Mouse (Mus musculus) lung, postnatal 25 days (tissue): Measurements from ENCODE around the gene Cbs.

Experiments
- DNase-seq: peaks from one replicate; pipeline ENCODE4 v3.0.0; 2022; ENCODE audit warnings: low spot score

Gene Cbs

DNA sequence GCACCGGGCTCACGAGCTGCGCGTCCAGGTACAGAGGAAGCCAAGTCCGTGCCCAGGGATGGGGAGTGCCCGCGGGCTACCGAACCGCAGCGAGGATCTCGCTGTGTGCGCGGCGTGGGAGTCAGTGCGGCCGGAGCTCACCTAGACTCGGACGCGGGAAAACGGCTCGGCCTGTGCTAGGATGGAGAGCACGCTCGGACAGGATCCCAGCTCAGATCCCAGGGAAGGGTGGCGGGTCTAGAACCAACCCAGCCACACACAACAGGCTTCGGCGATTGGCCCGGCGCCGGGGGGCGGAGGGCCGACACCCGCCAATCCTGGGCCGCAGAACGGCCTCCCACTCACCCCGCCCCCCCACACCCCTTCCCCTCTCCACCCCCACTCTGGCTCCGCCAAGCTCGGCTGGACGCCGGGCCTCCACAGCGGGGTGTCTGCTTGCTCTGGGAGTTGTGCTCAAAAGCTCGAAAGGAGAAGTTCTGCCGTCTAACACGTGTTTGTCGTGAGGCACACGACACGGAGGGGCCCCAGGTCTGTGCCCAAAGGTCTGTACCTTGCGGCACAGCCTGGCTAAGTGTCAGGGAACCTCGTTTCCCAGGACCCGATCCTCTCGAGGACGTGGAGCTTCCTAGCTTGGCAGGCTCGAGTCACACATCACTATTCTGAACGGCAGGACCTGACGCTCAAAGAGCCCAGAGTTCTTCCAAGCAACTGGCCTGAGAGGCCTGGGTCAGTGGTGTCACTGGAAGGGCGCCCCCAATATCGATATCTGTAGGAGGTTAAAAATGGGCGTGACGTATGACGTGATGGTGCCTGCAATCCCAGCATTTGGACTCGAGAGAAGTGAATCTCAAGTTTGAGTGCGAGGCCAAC is at the start of gene Cbs:
Cbs (minus strand) TSS at position 297 of the 870 bp plus-strand sequence.
- peak; percentile 84 for DNase-seq

DNA sequence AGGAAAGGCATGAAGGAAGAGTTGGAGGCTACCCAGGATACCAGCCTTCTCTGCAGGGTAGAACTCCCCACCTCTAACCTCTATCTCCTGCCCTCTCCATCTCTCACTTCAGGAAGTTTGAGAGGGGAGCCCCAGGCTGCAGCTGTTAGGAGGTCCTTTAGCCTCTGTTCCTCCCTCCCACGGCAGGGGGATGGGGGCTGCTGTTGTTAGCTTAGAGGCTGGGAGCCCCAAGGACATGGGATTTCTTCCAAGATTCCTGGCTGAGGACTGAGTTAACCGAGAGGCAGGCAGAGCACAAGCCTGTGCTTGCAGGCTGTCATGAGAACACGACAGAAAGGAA is 49.2 kb upstream of the Cbs start:
- no peak for DNase-seq

DNA sequence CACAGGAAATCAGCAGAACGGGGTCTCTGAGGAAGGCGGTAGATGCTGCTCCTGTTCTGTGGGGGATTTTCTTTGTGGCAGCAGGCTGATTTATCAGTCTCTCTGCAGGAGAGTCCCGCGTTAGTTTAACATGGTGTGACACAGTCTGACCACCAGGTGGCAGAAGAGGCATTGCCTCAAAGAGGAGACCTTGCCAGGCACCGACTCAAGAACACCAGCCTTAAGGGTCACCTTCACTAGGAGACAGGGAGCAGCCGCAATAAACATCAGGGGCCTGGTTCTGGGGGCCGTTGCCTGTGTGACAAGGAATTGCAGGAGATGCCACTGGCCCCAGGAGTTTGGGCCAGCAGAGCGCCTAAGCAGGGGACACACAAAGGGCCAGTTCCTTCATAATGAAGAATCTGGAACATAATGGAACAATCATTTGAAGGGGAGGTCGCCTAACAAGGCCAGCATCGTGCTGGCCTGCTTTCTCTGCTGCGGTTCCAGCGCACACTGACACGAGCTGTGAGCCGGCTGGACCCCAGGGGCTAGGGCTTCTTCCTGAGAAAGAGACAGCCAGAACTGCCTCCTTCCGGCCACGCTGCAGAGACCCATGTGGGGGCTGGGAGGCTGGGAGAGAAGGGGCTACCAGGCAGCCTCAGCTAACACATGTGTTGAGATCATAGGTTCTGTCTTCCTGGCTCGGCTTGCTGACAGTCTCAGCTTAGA is 48.6 kb upstream of the Cbs start:
- peak; percentile 90 for DNase-seq

DNA sequence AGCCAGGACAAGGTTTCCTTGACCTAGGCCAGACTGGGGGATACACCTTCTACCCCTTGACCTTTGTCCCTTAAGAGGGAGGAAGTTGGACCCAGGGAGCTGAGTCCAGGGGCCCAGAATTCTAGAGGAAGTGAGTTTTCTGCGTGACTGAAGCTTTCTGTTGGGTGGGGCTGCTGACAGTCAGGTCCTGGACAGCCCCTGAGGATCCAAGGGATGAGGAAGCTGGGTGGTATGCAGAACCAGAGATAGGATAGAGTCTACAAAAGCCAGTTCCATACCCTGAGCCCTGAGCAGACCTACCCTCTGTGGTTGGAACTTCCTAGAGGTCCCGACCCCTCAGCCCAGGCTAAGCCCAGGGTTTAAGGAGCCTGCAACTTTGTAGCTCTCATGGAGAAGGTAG is 43.4 kb upstream of the Cbs start:
- DNase-seq = no peak

DNA sequence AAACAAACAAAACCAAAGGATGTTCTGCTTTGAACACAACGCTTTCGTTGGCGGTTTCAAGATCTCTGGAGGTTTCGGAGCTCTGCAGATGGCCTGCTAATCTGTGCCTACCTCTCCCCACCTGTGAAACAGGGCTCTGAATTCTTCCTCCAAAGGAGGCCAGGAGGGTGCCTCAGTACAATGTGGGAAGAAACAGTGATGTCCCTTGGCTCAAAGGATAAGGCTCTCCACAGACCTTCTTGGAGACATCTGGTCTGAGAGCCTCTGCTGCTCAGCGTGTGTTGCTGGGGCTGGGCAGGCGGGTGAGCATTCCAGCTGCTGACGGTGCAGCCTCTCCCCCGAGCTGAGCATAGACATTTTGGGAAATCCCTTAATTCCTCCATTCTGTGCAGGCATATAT is 40.5 kb upstream of the Cbs start, which contains the start of gene Cryaa:
Cryaa (plus strand) TSS at position 301 of the 400 bp plus-strand sequence.
- DNase-seq = no peak

DNA sequence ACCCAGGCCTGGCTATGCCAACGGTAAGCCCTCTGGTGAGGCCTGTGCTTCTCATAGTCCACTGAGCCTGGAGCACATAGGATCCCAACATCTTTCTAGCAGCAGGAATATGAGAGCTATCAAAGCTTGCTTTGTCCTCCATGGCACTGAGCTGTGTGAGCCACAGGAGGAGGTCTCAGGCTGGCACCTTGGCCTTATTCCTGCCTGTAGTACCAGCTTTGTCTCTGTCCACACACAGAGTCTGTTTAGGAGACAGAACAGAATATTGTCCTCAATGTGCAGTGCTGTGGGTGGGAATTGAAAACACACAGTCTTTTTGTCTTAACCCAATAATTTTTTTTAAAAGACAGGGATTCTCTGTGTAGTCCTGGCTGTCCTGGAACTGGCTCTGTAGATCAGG is 37.4 kb upstream of the Cbs start:
- no peak for DNase-seq

DNA sequence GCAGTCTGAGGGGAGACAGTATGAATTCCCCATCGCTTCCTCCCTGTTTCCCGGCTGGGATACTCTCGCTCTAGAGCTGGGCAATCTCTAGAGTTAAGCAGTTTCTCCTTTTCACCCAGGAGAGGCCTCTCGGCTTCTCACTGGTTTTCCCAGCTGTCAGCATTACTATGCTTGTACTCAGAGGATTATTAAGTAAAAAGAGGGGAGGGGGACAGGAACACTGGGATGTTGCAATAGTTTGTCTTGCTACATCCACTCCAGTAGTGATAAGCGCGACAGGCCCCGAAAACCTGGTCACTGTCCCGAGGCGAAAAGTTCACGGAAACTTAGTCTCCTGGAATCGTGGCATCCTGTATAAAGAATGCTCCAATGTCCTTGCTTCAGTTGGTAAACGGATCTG is 35.2 kb upstream of the Cbs start:
- no peak for DNase-seq

DNA sequence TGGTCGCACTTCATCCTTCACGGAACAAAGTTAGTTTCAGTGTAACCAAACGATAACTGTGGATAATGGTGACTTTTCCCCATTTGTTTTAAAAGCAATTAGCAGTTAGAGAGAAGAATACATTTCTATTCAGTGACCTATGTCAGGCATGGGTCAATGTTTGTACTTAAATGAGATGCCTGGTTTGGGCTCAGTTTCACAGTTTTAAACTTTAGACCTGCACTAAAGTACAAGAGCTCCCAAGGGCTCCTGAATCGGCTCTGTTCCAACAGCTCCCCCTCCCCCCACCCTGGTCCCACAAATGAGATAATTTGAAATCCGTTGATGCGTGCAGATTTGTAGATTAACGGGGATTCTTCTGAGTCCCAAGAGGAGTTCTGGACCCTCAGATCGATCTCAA is 34.7 kb upstream of the Cbs start:
- no peak for DNase-seq

DNA sequence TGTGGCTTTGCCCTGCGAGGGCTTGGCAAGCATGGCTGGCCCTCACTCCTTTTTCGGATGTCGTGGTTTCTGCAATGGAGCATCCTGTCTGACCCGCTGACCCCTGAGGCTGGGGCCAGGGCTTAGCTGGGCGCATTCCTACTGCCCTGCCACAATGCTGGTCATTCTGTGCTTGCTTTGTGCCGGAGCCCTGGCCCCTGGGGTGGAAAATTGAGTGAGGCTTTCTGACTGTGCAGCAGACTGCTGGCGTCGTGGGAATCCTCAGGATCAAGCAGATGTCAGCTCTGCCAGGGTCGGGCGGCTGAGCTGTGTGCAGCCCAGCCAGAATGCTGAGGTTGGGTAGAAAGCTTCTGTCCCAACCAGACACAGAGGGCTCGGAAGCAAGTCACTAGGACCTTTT is 33.1 kb upstream of the Cbs start:
- no peak for DNase-seq

DNA sequence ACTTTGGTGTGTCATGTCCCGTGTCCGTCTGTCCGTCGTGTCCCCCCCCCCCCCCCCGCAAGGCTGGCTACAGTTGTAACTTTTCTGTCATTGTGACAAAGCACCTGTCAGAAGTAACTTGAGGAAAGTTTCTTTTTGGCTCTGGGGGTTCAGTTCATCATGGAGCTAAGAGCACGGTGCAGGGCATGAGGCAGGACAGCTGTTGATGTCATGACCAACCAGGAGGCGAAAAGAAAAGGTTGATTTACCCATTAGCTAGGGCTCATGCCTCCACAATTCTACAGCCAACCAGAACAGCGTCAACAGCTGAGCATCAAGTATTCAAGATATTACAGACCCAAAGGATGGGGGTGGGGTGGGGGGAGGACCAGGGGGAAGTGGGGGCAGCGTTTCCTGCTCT is 31.3 kb upstream of the Cbs start:
- no peak for DNase-seq

DNA sequence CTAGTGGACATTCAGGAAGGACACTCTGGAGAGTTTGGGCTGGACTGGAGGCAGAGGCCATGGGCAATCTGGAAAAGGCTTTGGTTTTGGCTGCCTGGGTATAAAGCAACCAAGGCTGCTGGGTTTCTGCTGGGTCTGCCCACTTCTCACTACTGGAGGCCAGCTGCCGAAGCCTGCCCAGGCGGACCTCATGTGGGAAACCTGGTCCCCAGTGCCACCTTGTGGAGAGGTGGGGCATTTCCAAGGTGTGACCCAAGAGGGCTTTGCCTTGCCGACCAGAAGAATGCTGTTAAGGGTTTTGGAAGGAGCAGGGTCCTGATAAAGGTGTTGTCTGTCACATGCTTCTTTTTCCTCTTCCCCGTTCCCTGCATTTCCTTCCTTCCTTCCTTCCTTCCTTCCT is 27.7 kb upstream of the Cbs start:
- DNase-seq = peak; percentile 88

DNA sequence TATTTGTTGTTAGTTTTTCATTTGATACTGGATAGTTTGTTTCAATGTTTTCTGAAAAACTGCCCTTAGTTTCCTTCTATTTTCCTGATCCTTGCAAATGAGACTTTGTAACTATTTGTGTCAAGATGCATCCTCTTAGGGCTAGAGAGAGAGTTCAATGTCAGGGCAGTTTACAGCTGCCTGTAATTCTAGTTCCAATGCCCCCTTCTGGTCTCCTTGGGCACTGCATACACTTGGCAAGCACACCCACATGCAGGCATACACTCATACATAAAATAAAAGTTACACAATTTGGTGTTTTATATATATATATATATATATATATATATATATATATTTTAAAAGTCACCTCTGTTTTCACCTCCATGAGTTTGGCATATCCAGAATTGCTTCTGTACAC is 25.8 kb upstream of the Cbs start:
- no peak for DNase-seq

DNA sequence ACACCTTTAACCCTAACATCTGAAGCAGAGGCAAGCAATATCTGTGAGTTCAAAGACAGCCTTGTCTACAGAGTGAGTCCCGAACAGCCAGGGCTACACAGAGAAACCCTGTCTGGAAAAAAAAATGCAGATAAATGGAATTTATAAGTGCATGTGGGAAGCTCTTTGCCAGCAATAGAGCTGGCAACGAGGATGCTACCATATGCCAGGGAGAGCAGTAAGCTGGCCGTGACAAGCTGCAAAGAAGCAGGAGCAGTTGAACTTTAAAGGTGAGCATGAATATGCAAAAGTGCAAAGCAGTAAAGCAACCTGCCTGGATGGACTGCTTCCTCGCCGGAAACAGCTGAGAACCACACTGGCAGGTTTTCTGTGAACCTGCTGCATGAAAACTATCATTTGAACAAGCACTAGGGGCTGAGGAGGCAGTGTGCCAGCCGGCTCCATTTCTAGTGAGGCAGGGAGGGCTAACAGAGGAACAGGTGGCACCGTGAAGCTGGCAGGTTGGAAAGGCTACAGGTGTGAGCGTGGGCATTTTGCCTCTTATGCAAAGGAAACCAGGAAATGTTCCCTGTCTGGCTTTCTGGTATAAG is 23.7 kb upstream of the Cbs start:
- DNase-seq = no peak

DNA sequence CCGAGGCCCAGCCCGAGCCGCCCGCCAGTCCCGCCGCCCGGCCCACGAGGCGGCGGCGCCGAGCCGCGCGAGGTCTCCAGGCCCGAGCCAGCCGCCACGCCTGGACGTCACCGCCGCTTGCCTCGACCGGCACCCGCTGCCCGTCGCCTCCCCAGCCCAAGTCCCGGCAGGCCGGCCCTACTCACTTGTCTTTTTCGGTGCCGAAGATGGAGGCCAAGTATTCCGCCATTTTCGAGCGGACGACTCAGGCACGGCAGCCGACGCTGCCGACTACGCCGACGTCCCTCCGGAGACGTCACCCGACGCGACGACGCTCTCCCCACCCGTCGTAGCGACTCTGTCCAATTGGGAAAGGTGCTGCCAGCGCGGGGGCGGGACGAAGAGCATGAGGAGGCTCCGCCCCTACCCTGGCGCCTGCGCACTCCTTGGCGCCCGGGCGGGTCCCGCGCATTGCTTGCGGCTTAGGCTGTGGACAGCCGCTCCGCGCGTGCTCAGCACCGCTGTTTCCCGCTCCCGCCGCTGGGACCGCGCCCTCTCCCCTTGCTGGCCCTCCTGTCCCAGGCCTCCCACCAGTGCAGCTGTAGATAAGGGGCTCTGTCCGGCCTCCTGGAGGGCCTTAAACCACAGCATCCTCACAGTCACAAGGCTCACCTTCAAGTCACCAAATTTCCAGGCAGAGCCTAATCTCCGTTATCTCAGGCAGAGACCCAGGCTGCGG is 21.6 kb upstream of the Cbs start, which contains the start of gene U2af1:
U2af1 (minus strand) TSS at position 425 of the 718 bp plus-strand sequence.
- DNase-seq = peak; percentile 97

DNA sequence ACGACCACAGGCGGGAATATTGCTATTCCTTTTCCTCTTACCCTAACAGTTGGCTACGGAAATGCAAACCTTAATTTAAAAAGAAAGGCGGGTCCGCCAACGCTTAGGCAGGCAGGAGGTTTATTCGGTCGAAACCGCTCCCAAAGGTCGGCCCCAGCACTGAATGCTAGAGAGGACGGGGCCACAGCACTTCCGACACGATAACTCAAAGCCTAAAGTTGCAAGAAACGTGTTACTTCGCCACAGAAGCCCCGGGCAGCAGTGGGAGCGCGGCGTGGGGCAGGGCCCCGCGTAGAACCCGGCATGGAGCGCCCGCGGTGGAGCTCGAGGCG is 21.1 kb upstream of the Cbs start:
- no peak for DNase-seq

DNA sequence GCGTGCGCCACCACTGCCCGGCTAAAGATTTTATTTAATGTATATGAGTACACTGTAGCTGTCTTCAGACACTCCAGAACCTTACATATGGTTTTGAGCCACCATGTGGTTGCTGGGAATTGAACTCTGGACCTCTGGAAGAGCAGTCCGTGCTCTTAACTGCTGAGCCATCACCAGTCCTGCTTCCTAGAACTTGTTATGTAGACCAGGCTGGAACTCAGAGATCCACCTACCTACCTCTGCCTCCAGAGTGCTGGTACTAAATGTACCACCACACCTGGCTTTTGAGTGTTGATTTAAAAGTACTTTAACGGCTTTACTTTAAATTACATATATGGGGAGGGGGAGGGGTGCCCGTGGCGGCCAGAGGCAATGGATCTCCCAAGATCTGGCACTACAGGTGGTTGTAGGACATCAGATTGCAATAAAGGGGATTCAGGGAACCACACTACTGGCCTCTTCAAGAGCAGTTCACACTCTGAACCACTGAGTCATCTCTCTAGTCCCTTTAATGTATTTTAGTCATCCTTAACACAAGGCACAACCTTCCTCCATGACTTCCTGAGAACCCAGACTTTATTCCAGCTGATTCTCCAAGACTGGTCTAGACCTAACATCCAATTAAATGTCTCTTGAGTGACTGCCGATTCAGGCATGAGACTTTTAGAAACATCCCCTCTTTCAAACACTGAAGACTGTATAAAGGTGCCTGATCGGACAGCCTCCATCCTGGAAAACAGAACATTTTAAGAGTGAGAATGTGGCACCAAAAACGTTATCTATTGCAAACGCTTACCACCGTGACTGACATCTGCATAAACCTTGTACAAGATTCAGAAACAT is 20.3 kb upstream of the Cbs start:
- DNase-seq = no peak

DNA sequence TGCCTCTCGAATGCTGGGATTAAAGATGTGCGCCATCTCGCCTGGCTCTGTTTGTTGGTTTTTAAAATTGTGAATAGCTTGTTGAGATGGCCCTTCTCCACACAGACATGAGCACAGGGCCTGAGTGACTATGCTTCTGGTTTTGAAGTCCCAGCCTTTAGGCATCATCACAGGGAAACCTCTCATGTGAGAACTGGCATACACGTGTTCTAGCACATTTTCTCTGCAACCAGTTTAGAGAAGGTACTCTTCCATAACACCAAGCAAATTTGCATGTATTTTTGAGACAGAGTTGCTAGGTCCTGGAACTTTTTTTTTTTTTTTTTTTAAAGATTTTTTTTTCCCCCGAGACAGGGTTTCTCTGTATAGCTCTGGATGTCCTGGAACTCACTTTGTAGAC is 19.6 kb upstream of the Cbs start:
- no peak for DNase-seq

DNA sequence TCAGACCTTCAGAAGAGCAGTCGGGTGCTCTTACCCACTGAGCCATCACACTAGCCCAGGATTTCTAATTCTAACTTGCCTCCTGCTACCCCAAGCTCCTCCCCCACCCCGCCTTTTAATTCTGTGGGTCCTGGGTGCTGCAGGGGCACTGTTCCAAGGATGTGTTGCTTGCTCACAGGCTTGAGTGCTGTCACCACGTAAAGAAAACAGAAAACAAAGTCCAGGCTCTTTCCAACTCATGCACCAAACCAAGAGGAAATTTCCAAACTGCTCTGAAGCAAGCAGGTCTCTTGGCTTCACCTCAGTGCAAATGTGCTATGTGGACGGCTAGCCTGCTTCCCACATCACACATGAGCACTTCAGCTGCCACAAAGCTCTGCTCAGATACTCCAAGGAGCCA is 18.3 kb upstream of the Cbs start:
- DNase-seq = no peak

DNA sequence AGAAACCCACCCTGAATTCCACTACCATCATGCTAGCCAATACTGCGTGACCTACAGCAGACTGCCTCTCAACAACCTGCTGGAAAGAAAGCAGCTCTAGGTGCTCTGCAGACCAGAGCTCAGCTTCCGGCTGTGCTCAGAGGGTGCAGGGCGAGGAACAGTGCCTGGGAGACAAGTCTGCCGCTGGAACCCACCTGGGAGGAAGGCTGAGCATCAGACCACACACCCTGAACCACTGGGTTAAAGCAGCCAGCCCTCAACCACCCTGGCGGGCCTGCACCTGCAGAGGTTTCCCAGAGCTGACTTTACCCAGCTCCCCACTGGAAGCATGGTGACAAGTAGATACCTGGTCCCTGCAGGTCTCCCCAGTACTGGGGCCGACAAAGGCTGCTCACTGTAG is 16.2 kb upstream of the Cbs start:
- DNase-seq = no peak

DNA sequence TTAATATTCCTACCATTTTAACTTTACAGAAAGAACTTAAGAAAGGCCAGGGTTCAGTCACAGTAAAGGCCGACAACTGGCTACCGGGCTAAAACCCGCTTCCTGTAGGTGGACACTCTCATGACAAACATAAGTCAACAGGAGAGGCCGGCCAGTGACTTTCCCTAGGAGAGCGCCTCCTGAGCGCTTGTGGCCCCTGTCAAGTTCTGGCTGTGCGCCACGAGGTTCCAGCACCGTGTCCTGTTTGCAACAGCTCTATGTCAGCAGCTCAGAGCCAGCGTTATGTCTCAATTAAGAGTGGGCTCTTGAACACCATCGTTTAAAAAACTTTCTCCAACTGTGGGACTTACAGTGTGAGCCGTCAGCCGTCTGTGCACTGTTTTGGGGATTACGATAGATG is 15.1 kb upstream of the Cbs start:
- DNase-seq = no peak

DNA sequence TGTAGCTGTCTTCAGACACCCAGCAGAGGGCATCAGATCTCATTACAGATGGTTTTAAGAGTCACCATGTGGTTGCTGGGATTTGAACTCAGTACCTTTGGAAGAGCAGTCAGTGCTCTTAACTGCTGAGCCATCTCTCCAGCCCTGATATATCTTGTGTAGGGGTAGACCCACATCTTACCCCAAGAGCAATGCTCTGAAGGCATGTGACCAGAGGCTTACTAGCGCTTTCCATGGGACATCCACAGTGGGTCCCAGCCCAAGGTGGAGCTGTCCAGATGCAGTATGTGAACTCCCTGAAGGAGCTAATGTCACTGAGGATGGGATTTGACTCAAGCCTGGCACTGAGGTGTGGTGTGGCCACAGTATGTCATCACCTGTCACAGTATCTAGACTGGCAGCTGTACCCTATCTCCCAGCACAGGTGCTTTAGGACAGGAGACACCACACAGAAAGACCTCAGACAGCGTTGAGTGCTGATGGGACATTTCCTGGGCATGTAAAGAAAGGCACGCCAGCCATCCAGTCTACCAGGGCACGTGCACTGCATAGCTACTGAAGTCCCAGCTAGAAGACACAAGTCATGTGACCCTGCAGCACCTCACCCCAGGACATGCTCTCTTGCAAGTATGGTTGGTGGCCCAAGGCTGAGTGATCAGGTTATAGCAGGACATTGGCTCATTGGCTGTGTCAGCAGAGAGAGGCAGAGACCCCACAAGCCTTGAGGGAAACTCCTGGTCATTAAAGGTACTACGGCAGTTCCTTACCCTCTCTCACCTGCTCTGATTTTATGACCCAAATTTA is 9.4 kb upstream of the Cbs start:
- DNase-seq = no peak
